Mouse (Mus musculus): Measurements from ENCODE around the gene Sh3bgrl3. TPM values are rescaled to one million over a fixed set of nuclear protein-coding genes. Genes with fewer than 3 reads are reported as not detected.

Sh3bgrl3 gene
- total RNA-seq, 2 experiments from 2014 or later = 394 to 871 TPM

DNA sequence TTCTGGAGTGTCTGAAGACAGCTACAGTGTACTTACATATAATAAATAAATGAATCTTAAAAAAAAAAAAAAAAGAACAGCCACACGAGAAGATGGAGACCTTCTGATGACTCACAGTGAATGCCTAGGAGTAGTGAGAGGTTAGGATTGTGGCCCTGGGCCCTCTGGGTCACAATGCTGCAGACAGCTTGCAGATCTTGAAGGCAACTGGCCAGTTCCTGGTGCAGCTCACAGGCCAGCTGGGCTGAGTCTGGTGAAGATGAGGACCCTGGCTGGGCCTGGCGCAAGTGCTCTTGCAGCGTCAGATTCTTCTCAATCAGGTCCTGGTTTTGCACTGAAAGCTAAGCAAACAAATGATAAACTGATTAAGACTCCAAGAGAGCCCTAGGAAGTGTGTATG lies 3.5 kb upstream of the Sh3bgrl3 start:
- no peak for ATAC-seq (replicated peaks; ENCODE audit: poor library complexity, severe bottlenecking)

DNA sequence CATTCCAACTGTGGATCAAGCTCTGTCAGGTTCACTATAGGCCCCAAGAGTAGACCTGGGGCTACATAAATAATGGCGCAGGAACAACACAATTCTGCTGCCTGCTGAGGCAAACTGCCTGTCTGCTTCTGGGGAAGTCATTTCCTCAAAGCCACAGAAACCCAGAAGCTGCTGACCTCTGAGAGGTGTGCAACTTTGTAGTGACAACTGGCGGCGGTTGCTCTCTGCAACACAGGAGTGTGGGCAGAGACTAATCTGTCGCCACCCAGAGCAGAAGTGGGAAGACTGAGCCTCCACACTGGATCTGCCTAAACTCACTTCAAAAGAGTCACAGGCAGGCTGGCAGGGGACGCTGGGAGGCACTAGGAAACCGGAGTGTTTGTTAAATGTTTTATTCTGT lies 893 bp upstream of the Sh3bgrl3 start:
- ATAC-seq (replicated peaks; ENCODE audit: poor library complexity, severe bottlenecking) = peak; percentile 61

DNA sequence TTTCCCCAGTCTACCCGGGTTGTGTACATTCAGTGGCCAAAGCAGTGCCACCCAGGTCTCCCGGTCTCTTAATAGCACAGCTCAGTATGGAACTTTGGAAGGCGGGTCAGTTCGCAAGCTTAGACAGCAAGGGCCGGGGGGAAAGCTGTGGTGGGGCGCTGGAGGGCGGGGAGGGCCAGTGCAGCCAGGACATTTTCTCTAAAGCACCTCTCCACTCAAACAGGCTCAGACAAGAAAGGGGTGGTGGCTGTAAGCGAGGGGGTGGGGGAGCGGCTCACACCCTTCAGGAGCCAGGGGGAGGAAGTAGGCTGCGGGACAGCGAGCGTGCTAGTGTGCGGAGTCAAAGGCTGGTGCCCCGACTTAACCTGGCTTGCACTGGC lies 384 bp upstream of the Sh3bgrl3 start:
- ATAC-seq (replicated peaks; ENCODE audit: poor library complexity, severe bottlenecking) = peak; percentile 24

DNA sequence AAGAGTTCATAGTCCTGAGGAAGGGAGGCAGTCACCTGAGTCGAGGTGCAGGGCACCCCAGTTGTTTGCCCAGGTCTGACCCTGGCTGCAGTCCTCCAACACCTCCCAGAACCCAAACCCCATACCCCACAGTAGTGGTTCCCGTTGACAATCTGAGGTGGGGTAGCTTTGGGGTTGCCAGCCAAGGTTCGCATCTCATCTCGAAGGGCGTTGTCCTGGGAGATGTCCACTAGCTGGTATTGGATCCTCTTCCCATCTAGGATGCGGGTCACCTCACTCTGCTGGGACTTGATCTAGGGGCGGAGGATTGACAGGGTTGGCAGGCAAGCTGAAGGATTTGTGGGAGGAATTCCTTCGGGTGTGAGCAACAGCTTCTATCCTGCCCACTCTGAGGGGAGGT lies 796 bp downstream of the Sh3bgrl3 start:
- no peak for ATAC-seq (replicated peaks; ENCODE audit: poor library complexity, severe bottlenecking)

DNA sequence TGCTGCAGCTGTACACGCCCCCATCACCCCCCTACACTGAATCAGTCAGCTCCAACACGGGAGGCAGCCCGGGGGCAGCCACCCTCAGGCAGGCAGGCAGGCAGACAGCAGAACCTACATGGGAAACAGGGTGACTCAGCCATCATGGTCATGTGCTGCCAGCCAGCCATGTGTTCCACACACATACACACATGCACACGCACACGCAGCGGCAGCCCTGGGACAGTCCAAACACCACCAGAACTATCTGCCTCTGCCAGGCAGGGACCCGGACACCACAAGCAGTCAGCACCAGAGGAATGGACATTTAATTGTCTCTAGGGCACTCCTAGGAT lies 1.5 kb downstream of the Sh3bgrl3 start:
- no peak for ATAC-seq (replicated peaks; ENCODE audit: poor library complexity, severe bottlenecking)

DNA sequence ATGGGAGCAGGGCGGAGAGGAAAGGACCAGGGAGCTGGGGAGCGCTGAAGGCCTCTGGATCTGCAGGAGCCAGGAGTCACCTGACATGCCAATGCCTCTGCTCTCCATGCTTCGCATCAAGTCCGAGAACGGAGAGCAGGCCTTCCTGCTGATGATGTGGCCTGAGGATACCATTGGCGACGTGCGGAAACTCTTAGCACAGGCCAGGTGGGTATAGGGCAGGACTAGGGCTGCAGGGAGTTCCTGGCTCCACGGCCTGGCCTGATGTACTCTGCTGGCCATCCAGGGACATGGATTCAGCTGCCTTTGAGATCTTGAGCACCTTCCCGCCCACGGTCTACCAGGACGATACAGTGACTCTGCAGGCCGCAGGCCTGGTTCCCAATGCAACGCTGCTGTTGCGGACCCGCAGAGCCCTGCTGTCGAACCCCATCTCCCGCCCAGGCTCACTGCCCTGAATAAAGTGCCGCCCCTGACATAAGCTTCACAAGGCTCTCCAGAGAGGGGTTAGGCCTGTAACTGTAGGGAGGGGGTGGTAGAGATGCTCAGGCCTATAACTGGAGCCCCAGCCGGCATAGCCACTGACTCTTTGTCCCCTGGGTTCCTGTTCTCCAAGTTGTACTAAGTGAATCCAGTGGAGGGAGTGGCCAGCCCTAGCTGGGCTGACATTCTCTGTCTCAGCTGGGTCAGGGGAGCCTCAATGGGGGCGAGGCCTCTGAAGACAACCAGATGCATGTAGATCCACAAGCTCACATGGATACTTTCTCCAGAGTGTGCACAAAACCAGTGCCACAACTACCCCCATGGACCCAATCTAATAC lies 2.1 kb downstream of the Sh3bgrl3 start:
- ATAC-seq (replicated peaks; ENCODE audit: poor library complexity, severe bottlenecking) = no peak

DNA sequence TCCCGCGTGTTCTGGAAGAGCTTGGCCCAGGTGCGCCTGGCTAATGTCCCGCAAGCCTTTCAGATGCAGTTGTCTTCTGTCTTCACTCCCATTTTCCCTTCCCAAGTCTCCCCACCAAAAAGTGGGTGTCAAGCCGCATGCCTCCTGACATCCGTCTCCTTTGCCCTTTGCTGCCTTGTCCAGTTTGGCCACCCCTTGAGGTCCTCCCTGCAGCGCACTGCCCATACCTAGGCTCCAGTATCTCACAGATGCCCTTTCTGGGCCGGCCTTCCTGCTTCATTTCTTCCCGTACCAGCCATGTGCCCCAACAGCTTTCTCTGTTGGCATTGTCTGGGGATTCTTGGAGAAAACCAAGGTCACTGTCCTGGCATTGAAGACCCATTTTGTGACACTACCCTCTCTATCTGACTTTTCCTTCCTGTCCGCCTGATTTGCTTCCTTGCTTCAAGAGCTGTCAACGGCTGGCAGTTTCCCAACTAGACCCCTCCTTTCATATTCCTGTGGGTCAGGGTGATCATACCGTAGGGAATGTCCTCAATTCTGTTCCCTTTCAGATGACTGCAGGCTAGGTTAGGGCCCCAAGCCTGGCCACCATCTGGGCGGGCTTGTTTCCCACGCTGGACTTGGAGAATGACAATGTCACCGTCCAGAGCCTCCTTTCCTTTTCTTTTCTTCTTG lies 3.1 kb downstream of the Sh3bgrl3 start:
- ATAC-seq (replicated peaks; ENCODE audit: poor library complexity, severe bottlenecking) = no peak

DNA sequence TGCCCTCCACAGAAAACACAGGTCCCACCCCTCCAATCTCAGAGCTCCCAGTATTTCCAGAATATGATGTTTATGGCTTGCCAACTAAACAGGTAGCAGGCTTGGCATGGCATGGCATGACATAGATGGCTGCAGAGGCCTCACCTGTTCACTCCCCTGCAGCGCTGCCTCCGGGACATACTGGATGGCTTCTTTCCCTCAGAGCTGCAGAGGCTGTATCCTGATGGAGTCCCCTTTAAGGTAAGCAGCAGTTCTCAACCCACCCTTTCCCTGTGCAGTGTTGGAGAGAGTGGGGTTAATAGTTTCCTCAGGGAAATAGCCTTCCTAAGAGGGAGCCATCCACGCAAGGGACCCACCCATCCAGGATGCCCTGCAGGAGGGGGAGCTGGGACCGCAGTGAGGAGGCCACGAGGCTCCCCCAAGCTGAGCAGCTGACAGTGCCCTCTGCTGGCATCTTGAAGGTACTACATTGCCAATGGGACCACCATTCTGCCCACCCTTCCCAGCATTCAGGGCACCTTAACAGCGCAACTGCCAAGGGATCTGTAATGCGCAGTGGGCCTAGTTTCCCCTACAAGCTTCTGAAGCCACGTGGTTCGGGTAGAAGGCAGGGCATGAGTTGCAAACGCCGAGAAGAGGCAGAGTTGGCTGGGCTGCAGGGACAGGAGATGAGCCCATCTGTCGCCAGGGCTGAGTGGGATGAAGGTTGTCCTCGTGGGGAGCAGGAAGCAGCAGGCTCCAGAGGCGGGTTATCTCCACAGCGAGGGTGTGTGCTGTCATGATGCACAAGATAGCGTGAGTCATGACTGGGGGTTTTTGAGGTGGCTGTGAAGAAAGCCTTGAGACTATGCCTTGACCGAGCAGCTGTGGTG lies 4.7 kb downstream of the Sh3bgrl3 start:
- peak; percentile 35 for ATAC-seq (replicated peaks; ENCODE audit: poor library complexity, severe bottlenecking)

DNA sequence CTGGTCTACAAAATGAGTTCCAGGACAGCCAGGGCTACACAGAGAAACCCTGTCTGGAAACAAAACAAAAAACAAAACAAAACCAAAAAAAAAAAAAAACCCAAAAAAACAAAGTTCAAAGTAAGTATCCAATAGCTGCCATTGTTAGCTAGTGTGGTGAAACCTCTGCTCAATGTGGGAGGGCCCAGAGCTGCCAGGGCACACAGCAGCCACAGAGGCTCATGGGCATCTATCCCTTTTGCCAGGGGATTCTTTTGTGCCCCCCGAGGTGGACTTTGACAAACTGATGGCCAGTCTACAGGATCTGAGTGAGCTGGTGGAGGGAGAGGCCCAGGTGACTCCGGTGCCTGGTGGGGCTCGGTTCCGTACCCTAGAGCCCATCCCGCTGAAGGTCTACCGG lies 5.4 kb downstream of the Sh3bgrl3 start:
- ATAC-seq (replicated peaks; ENCODE audit: poor library complexity, severe bottlenecking) = no peak

DNA sequence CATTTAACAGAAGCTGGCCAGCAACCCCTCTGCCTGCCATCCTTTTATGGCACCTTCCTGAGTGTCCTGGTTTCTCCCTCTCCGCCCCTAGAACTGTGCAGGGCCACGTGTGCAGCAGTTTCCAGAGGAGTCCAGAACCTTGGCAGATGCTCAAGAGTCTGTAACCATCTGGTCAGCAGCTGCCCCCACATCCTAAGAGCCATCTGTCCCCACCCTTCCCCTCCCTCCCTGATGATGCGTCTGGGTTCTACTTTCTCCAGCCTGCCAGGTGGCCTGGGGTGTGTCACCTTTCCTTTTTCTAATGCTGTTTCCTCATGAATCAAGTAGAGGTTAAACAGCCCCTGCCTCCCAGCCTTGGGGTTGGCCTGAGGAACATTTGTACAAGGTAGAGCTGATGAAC lies 6.3 kb downstream of the Sh3bgrl3 start:
- no peak for ATAC-seq (replicated peaks; ENCODE audit: poor library complexity, severe bottlenecking)

DNA sequence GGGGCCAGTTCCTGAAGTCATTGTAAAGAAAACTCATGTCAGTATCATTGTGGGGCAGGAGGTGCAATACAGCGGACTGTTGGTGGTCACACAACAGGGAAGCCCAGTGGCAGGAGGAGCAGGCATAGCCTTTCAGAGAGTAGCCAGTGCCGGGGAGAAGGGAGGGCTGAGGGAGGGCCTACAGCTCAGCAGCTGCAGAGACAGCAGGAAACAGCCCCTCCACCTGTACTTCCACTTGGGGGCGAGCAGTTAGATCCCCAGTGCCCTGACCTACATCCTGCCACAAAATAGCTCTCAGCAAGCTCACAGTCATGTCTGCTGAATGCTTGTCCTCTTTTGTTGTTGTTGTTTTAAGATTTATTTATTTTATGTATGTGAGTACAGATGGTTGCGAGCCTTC lies 7.0 kb downstream of the Sh3bgrl3 start:
- ATAC-seq (replicated peaks; ENCODE audit: poor library complexity, severe bottlenecking) = peak; percentile 10; the same call in 1 of the 2 replicates

DNA sequence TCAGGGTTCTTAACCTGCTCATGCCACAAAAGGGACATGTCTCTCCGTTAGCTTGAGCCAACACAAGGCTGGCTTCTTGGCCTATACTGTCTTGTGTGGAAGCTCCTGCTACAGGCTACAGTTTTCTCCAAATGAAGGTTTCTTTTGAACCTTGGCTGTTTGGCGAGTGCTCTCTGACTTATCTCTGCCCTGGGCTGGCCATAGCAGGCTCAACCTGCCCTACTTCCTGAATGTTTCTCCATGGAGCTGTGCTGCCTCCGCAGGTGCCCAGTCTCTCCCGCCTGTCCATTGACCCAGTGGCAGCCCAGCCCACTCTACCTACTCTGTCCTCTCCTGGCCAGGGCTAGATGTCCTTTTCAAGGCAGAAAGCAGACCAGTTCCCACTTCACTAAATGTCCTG lies 7.7 kb downstream of the Sh3bgrl3 start:
- no peak for ATAC-seq (replicated peaks; ENCODE audit: poor library complexity, severe bottlenecking)

DNA sequence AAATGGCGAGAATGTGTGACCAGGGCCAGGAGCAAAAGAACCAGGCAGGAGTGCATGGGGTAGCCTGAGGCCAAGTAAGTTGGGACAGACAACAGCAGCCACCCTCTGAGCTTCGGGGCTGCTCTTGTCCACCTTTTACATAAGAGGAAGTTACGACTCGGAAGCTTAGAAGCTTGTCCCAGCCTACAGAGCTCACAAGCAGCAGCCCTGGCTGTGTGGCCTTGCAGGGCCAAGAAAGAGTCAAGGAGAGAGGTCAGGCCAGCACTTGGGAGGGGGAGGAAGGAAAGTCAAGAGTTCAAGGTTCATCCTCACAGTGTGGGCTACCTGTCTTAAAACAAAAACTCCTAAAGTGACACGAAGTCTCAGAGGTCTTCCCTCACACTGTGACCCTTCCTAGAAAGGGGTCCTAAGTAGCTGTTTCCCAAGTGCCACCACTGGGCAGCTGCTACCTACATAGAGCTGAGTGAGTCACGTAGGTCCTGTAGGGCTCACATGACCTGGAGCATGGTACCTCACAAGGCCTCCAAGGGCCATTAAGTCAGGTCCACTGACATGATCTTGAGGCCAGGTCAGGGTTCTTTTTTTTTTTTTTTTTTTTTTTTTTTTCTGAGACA lies 8.3 kb downstream of the Sh3bgrl3 start:
- peak; percentile 24; the same call in 1 of the 2 replicates for ATAC-seq (replicated peaks; ENCODE audit: poor library complexity, severe bottlenecking)

DNA sequence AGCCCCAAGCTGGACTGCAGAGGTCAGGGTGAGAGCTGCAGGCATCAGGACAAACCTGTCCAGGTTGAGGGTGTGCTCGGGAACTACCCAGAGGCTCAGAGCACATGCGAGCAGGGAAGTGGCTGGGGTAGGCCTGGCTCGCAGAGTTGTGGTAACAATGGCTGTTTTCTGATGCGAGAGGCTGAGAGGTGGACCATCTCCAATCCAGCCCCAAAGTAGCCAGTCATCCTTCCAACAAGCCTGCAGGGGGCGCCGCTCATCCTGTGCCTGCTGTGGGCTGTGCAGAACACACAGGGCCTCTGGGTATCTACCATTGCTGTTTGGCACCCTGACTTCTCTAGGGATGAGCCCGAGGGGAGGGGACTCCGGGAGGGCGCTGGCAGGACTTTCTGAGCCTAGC lies 8.9 kb downstream of the Sh3bgrl3 start:
- ATAC-seq (replicated peaks; ENCODE audit: poor library complexity, severe bottlenecking) = no peak

DNA sequence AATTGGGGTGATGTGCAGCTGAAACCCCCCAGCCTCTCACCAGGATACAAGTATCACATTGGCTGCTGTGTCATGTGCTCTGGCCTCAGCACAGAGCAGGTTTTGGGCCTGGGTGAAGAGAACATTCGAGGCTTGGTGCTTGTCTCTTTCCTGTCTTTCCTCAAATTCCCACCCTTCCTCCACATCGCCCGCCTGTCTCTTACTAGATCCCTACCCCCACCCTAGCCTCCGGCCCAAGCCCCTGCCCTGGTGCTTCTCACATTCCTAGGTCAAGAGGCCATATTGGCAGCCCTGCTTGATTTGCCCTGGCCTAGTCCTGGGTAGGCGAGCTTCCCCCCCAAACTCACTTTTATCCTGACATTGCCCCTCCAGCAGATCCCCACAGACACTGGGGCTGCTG lies 9.5 kb downstream of the Sh3bgrl3 start:
- no peak for ATAC-seq (replicated peaks; ENCODE audit: poor library complexity, severe bottlenecking)

DNA sequence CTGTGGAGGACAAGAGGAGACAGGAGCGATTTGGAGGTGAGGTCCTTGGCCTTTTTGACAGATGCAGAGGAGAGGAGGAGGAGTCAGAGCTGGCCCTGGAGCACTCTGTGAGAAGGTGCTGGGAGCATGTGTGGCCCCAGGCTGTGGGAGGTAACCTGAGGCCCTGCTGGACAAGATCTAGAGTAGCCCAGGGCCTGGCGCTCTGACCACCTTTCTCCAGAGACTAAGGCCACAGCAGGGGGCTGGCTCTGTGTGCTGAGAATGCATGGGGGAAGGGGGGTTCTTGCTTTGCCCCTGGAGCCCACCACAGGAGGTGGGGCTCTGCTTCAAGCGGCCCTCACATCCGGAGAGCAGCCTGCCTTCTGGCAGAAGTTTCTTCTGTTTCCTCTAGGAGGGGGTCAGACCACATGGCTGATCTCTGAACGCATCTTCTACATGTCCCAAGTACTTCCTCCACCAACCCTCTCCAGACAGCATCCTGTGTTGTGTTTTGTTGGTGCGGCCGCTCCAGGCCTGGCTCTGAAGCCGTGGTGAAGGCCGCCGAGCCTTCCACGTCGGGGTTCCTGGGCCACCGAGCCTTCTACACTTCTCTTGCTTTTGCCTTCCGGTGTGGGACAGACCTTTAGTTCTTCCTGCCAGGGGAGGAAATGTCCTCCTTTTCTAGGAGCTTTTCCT lies 10.3 kb downstream of the Sh3bgrl3 start:
- ATAC-seq (replicated peaks; ENCODE audit: poor library complexity, severe bottlenecking) = peak; percentile 20

DNA sequence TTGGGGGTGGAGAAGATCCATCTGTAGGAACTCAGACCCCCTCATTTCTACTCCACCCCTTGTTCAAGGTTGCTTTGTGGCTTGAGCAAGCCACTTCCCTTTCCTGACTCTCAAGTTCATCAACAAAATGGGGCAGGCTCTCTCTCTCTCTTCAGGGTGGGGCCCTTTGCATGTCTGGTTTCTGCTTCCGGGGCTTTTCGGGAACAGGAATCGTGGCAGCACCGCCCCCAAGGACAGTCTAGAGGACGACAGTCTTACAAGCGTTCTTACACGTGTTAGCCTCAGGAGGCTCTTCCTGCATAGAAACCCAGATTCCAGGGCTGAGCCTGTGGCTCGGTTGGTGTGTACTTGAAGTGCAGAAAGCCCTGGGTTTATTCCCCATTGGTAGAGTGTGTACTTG lies 11.6 kb downstream of the Sh3bgrl3 start:
- peak; percentile 76 for ATAC-seq (replicated peaks; ENCODE audit: poor library complexity, severe bottlenecking)

DNA sequence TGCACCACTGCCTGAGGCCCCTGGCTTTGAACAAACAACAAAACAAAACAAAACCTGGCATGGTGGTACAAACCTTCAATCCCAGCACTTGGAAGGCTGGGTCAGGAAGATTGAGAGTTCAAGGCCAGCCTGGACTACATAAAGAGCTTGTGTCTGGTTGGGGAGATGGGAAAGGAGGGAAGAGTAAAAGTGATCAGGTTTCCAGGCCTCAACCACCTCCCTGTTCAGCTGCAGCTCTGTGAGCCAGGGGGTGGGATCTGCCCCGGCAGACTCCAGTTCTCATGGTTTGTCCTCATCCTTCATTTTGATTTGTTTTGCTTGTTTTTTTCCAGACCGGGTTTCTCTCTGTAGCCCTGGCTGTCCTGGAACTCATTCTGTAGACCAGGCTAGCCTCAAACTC lies 12.1 kb downstream of the Sh3bgrl3 start:
- no peak for ATAC-seq (replicated peaks; ENCODE audit: poor library complexity, severe bottlenecking)

DNA sequence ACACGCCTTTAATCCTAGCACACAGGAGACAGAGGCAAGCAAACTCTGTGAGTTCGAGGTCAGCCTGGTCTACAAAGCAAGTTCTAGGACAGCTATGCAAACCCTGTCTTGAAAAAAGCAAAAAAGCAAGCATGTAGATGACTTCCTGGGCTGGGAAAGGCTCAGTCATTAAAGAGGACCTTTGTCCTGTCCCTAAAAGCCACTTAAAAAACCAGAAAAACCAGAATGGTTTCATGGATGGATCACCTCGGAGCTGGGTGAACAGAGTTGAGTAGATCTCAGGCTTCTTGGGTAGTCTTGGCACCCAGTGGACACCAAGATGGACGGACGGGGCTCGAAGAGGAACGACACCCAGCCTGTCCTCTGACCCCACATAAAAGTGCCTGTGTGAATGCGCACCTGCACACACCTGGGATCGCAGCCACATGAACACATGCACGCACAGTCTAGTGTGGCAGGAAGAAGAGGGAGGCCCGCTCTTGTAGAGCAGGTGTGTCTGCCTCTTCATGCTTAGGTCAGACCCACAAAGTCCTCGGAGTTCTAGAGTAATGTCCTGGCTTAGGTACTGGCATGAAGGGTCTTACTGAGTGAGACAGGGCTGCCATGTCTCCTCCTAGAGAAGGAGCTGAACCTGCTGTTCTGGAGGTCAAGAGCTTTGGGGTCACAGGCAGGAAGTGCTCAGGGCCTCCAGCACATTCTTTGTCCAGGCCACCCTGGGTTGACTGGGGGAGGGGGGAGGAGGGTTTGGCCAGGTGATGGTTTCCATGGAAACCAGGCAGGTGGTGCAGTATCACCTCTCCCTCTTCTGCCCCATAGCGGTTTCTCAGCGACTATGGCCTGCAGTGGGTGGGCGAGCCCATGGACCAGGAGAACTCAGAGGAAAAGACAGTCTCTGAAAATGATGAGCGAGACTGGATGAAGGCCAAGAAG lies 13.1 kb downstream of the Sh3bgrl3 start:
- ATAC-seq (replicated peaks; ENCODE audit: poor library complexity, severe bottlenecking) = no peak
